Mouse (Mus musculus) lung, embryonic 14.5 days (tissue): ENCODE results near the gene Wdr5. TPM values are rescaled to one million over a fixed set of nuclear protein-coding genes. Genes with fewer than 3 reads are reported as not detected.

Experiments
- ATAC-seq: fragments of 200-750 bp; cut with Nextera tagmentation; 2 replicates; pipeline ENCODE4 v1.8.0; 2017; ENCODE audit warnings: mild to moderate bottlenecking, moderate TSS enrichment, moderate library complexity; ENCODE audit not compliant: insufficient read depth
- DNase-seq: peaks from one replicate; pipeline ENCODE4 v3.0.0-alpha.2; 2015
- H3K27ac ChIP-seq: fragments of 300-500 bp; sonication (generic); 2 replicates; pipeline ENCODE4 v1.5.1; 2014; ENCODE audit warnings: low read depth, mild to moderate bottlenecking, moderate library complexity
- H3K27me3 ChIP-seq: fragments of 300-500 bp; sonication (generic); 2 replicates; pipeline ENCODE4 v1.6.1; 2014; ENCODE audit warnings: low read length, control low read depth; ENCODE audit not compliant: insufficient read depth
- H3K36me3 ChIP-seq: fragments of 300-500 bp; sonication (generic); 2 replicates; pipeline ENCODE4 v1.6.1; 2014; ENCODE audit warnings: control low read depth; ENCODE audit not compliant: insufficient read depth
- H3K4me1 ChIP-seq: fragments of 300-500 bp; sonication (generic); 2 replicates; pipeline ENCODE4 v1.6.1; 2014; ENCODE audit warnings: antibody characterized with exemption, control low read depth; ENCODE audit not compliant: insufficient read depth
- H3K4me2 ChIP-seq: fragments of 300-500 bp; sonication (generic); 2 replicates; pipeline ENCODE4 v1.6.1; 2014; ENCODE audit warnings: mild to moderate bottlenecking
- H3K4me3 ChIP-seq: fragments of 300-500 bp; sonication (generic); 2 replicates; pipeline ENCODE4 v1.5.1; 2014; ENCODE audit warnings: low read depth, low read length
- H3K9ac ChIP-seq: fragments of 300-500 bp; sonication (generic); 2 replicates; pipeline ENCODE4 v1.6.1; 2014
- H3K9me3 ChIP-seq: fragments of 300-500 bp; sonication (generic); 2 replicates; pipeline ENCODE4 v1.6.1; 2016; ENCODE audit warnings: low read depth, low read length, control low read depth
- CTCF ChIP-seq: IDR thresholded peaks from 2 replicates; pipeline ENCODE4 v1.5.1; 2016; ENCODE audit warnings: antibody characterized with exemption, low read depth
- WGBS: fragments of 180-500 bp; shearing (Covaris S2); extraction: QIAGEN DNeasy Blood & Tissue Kit; methylation state at CpG from one replicate; pipeline ENCODE4 v1.1.7; 2014; 5-methylcytosine and 5-hydroxymethylcytosine counted together
- polyA plus RNA-seq: library from polyadenylated mRNA; unstranded; fragments of >200 nt; fragmentation: Nextera tagmentation; extraction: Ambion mirVana; gene quantifications from 2 replicates; pipeline ENCODE4 v1.2.1, GENCODE M21; 2014

Gene Wdr5
- polyA plus RNA-seq, 1 experiment from 2014 or later, result 71.3 TPM

GRCm38 (mm10) chr2:27486725-27487124, 28.2 kb upstream of the Wdr5 start:
- H3K4me1 ChIP-seq, result no peaks in the 10 kb centered on the region
- no peak overlapping the region for H3K4me2 ChIP-seq
- H3K27me3 ChIP-seq, result no peaks in the 10 kb centered on the region
- no peak for DNase-seq
- 56% methylated on average over 4 of the region's 4 CpGs for WGBS
- ATAC-seq, result no peak
- no peak overlapping the region for H3K9ac ChIP-seq
- no peak overlapping the region for H3K4me3 ChIP-seq
- no peak for TF ChIP-seq CTCF
- no peaks in the 10 kb centered on the region for H3K36me3 ChIP-seq
- no peak overlapping the region for H3K27ac ChIP-seq
- H3K9me3 ChIP-seq, result no peaks in the 10 kb centered on the region

GRCm38 (mm10) chr2:27487336-27488049, 27.5 kb upstream of the Wdr5 start:
- no peak overlapping the region for H3K27ac ChIP-seq
- no peak overlapping the region for H3K9ac ChIP-seq
- no peak for ATAC-seq
- H3K4me1 ChIP-seq, result no peaks in the 10 kb centered on the region
- no peak for TF ChIP-seq CTCF
- no peak overlapping the region for H3K4me2 ChIP-seq
- H3K27me3 ChIP-seq, result no peaks in the 10 kb centered on the region
- 78% methylated on average over 3 of the region's 4 CpGs for WGBS
- DNase-seq, result no peak
- H3K9me3 ChIP-seq, result no peaks in the 10 kb centered on the region
- H3K4me3 ChIP-seq, result no peak overlapping the region
- H3K36me3 ChIP-seq, result no peaks in the 10 kb centered on the region

GRCm38 (mm10) chr2:27488362-27488761, 26.6 kb upstream of the Wdr5 start:
- H3K36me3 ChIP-seq, result no peaks in the 10 kb centered on the region
- 82% methylated on average over 1 of the region's 1 CpGs for WGBS
- H3K4me3 ChIP-seq, result no peak overlapping the region
- DNase-seq, result no peak
- no peak overlapping the region for H3K9ac ChIP-seq
- H3K4me2 ChIP-seq, result no peak overlapping the region
- TF ChIP-seq CTCF, result no peak
- H3K4me1 ChIP-seq, result no peaks in the 10 kb centered on the region
- no peaks in the 10 kb centered on the region for H3K27me3 ChIP-seq
- H3K27ac ChIP-seq, result no peak overlapping the region
- ATAC-seq, result no peak
- no peaks in the 10 kb centered on the region for H3K9me3 ChIP-seq

GRCm38 (mm10) chr2:27490939-27491338, 24.0 kb upstream of the Wdr5 start:
- Histone ChIP-seq H3K27me3 (no peaks in the 10 kb centered on the region), H3K36me3 (no peaks in the 10 kb centered on the region), H3K4me3 (no peak overlapping the region), H3K9me3 (no peaks in the 10 kb centered on the region), H3K4me2 (no peak overlapping the region), H3K4me1 (no peaks in the 10 kb centered on the region), H3K9ac (no peak overlapping the region), H3K27ac (no peak overlapping the region)
- DNase-seq (no peak), ATAC-seq (no peak)
- 72% methylated on average over 2 of the region's 2 CpGs for WGBS
- TF ChIP-seq CTCF, result no peak

GRCm38 (mm10) chr2:27493971-27494370, 21.0 kb upstream of the Wdr5 start:
- 88% methylated on average over 3 of the region's 3 CpGs for WGBS
- H3K9me3 ChIP-seq, result no peaks in the 10 kb centered on the region
- no peak for TF ChIP-seq CTCF
- H3K4me2 ChIP-seq, result no peak overlapping the region
- H3K36me3 ChIP-seq, result no peaks in the 10 kb centered on the region
- H3K4me3 ChIP-seq, result no peak overlapping the region
- no peak for DNase-seq
- H3K9ac ChIP-seq, result no peak overlapping the region
- H3K27me3 ChIP-seq, result no peaks in the 10 kb centered on the region
- no peaks in the 10 kb centered on the region for H3K4me1 ChIP-seq
- ATAC-seq, result no peak
- H3K27ac ChIP-seq, result no peak overlapping the region

GRCm38 (mm10) chr2:27496391-27497028, 18.4 kb upstream of the Wdr5 start:
- TF ChIP-seq CTCF, result no peak
- DNase-seq, result peak; percentile 74
- Histone ChIP-seq H3K9me3 (no peaks in the 10 kb centered on the region), H3K27me3 (no peaks in the 10 kb centered on the region), H3K9ac (no peak overlapping the region; the same call in 1 of the 2 replicates), H3K4me1 (no peaks in the 10 kb centered on the region), H3K4me2 (peak overlapping the region; percentile 53), H3K36me3 (no peaks in the 10 kb centered on the region), H3K27ac (no peak overlapping the region), H3K4me3 (peak overlapping the region; percentile 18)
- ATAC-seq, result peak; percentile 63
- 53% methylated on average over 23 of the region's 23 CpGs for WGBS

GRCm38 (mm10) chr2:27504113-27504885, 10.7 kb upstream of the Wdr5 start:
- Histone ChIP-seq H3K4me1 (peaks cover 9% of the 10 kb centered on the region), H3K9me3 (no peaks in the 10 kb centered on the region), H3K9ac (peak overlapping the region; percentile 34), H3K4me2 (no peak overlapping the region), H3K4me3 (no peak overlapping the region), H3K27me3 (no peaks in the 10 kb centered on the region), H3K36me3 (no peaks in the 10 kb centered on the region), H3K27ac (peak overlapping the region; percentile 80)
- WGBS, result 45% methylated on average over 7 of the region's 7 CpGs
- peak; percentile 38 for DNase-seq
- no peak for TF ChIP-seq CTCF
- ATAC-seq, result no peak
